Mouse (Mus musculus): ENCODE measurements around the gene Mapkapk3. TPM values are rescaled to one million over a fixed set of nuclear protein-coding genes. Genes with fewer than 3 reads are reported as not detected.

Mapkapk3 gene
- total and polyA plus RNA-seq, 3 experiments, result 29.9 to 39.8 (median 30.1) TPM

DNA sequence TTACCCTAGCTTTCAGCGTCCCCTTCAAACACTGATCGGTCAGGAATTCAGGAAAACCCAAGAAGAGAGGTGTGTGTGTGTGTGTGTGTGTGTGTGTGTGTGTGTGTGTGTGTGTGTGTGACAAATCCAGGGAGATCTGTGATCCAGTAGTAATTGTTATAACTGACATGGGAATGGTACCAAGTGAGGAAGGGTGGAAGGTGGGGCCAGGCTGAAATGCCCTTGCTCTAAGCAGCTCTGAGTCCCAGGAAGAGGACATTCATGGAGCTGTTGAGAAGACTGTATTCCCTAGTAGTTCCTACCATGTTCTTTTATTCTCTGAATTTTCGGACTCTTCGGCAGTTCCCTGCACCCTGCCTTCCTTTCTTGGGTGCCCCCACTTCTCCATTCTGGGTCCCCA, 8.0 kb upstream of the Mapkapk3 start:
- H3K79me2 ChIP-seq (replicated peaks; ENCODE audit: control insufficient read depth, extremely low read depth, insufficient read depth, poor library complexity, severe bottlenecking), result peaks cover 5% of the 10 kb centered on the region
- H3K27ac ChIP-seq (ENCODE audit: insufficient read depth, low read depth), result no peak overlapping the region
- in situ Hi-C loops (cut with MboI; ENCODE audit: low pct_ligation_motif_present, low pct_unique_long_range_greater_than_20kb, low sequenced_read_pairs), result loop anchor here (5.0 to 25.0 kb wide), 3 partner anchors 40 to 635 kb away; partner anchors contain the start of genes Grm2 and Hemk1
- H3K4me3 ChIP-seq (replicated peaks in 1 of 3; ENCODE audit: low read depth in 2 of 3, low read length in 2 of 3, poor library complexity in 1 of 3), result peak overlapping the region; percentile 63 to 93 (median 73)
- H3K9ac ChIP-seq (ENCODE audit: insufficient read depth, low read depth), result peak overlapping the region; percentile 94
- TF ChIP-seq NELFE (IDR thresholded peaks at IDR 0.05; ENCODE audit: low read depth, low read length) (no peak), ZKSCAN1 (IDR thresholded peaks at IDR 0.05; ENCODE audit: borderline replicate concordance, low read depth, low read length) (no peak), NRF1 (IDR thresholded peaks at IDR 0.05; ENCODE audit: low read depth, low read length) (no peak), MAFK (IDR thresholded peaks at IDR 0.05; ENCODE audit: insufficient replicate concordance, low read length) (no peak), IRF4 (IDR thresholded peaks at IDR 0.05; ENCODE audit: low read depth, low read length) (no peak), SMC3 (IDR thresholded peaks at IDR 0.05; ENCODE audit: low read depth, low read length) (no peak), CHD1 (IDR thresholded peaks at IDR 0.05; ENCODE audit: low read depth, low read length) (no peak), BHLHE40 (IDR thresholded peaks at IDR 0.05; ENCODE audit: low read depth, low read length) (no peak), JUND (conservative IDR thresholded peaks at IDR 0.05; ENCODE audit: low read depth, low read length) (no peak), ZMIZ1 (IDR thresholded peaks at IDR 0.05; ENCODE audit: low read depth, low read length) (no peak), E2F4 (IDR thresholded peaks at IDR 0.05; ENCODE audit: insufficient replicate concordance, low read depth, low read length) (no peak), TBP (conservative IDR thresholded peaks at IDR 0.05; ENCODE audit: low read depth, low read length) (no peak), CTCF (conservative IDR thresholded peaks at IDR 0.05 in 1 of 2, IDR thresholded peaks at IDR 0.05 in 1 of 2; ENCODE audit: low read depth in 2 of 2, low read length in 2 of 2) (no peak), KAT2A (IDR thresholded peaks at IDR 0.05; ENCODE audit: insufficient replicate concordance, low read length) (no peak)
- H3K4me2 ChIP-seq (ENCODE audit: insufficient read depth, low read depth, poor library complexity, severe bottlenecking), result peak overlapping the region; percentile 94
- peaks cover 4% of the 10 kb centered on the region for H3K27me3 ChIP-seq (replicated peaks)
- H3K9me3 ChIP-seq (replicated peaks; ENCODE audit: low read length), result no peaks in the 10 kb centered on the region
- no peak for DNase-seq (ENCODE audit: extremely low read depth)
- dilution Hi-C loops (cut with MboI; ENCODE audit: extremely low pct_ligation_motif_present, extremely low pct_unique_long_range_greater_than_20kb, low sequenced_read_pairs), result no loop called here
- peaks cover 25 to 28% of the 10 kb centered on the region in 2 experiments for H3K4me1 ChIP-seq (ENCODE audit: control insufficient read depth in 1 of 2, insufficient read depth in 2 of 2)
- H3K36me3 ChIP-seq (replicated peaks in 1 of 2; ENCODE audit: control insufficient read depth in 1 of 2, insufficient read depth in 1 of 2, low read length in 1 of 2), result peaks cover 16 to 25% of the 10 kb centered on the region in 2 experiments

DNA sequence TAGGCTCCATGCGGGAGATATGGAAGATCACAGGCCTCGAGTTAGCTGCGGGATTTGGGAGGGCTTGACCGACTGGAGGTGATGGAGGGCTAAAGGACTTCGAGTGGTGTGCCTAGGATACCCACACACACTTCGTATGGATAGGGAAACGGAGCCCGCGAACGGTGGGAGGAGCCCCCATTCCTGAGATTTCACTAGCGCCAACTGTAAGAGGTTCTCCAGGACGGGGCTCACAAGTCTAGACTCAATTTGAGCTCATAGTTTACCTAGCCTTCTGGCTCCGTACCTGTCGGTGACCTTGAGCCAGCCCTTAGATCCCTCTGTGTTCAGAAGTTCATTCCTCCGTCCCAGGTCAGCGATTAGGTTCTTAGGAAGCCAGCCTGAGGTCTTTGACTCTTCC, 7.4 kb upstream of the Mapkapk3 start:
- H3K9me3 ChIP-seq (replicated peaks; ENCODE audit: low read length), result no peaks in the 10 kb centered on the region
- no peak overlapping the region; the same call in 1 of the 2 replicates for H3K27ac ChIP-seq (ENCODE audit: insufficient read depth, low read depth)
- no peak for TF ChIP-seq MAFK (IDR thresholded peaks at IDR 0.05; ENCODE audit: insufficient replicate concordance, low read length)
- no peak for TF ChIP-seq EP300 (IDR thresholded peaks at IDR 0.05; ENCODE audit: low read length)
- no peak for TF ChIP-seq USF2 (conservative IDR thresholded peaks at IDR 0.05; ENCODE audit: low read depth, low read length)
- no peak for TF ChIP-seq CTCF (conservative IDR thresholded peaks at IDR 0.05 in 1 of 2, IDR thresholded peaks at IDR 0.05 in 1 of 2; ENCODE audit: low read depth in 2 of 2, low read length in 2 of 2)
- TF ChIP-seq PAX5 (IDR thresholded peaks at IDR 0.05; ENCODE audit: low read length), result no peak
- no peak for TF ChIP-seq POLR2AphosphoS2 (IDR thresholded peaks at IDR 0.05; ENCODE audit: low read depth, low read length)
- no peak for TF ChIP-seq ZMIZ1 (IDR thresholded peaks at IDR 0.05; ENCODE audit: low read depth, low read length)
- no peak for TF ChIP-seq JUND (conservative IDR thresholded peaks at IDR 0.05; ENCODE audit: low read depth, low read length)
- TF ChIP-seq TBP (conservative IDR thresholded peaks at IDR 0.05; ENCODE audit: low read depth, low read length), result no peak
- no peak for TF ChIP-seq NELFE (IDR thresholded peaks at IDR 0.05; ENCODE audit: low read depth, low read length)
- TF ChIP-seq ZC3H11A (IDR thresholded peaks at IDR 0.05; ENCODE audit: low read depth, low read length), result no peak
- TF ChIP-seq GABPA (IDR thresholded peaks at IDR 0.05; ENCODE audit: insufficient replicate concordance, low read depth, low read length), result no peak
- TF ChIP-seq POLR2A (IDR thresholded peaks at IDR 0.05; ENCODE audit: low read depth, low read length), result no peak
- TF ChIP-seq ETS1 (conservative IDR thresholded peaks at IDR 0.05; ENCODE audit: low read depth, low read length), result no peak
- TF ChIP-seq CHD1 (IDR thresholded peaks at IDR 0.05; ENCODE audit: low read depth, low read length), result no peak
- TF ChIP-seq IRF4 (IDR thresholded peaks at IDR 0.05; ENCODE audit: low read depth, low read length), result no peak
- TF ChIP-seq ZNF384 (IDR thresholded peaks at IDR 0.05; ENCODE audit: low read depth, low read length), result no peak
- TF ChIP-seq KAT2A (IDR thresholded peaks at IDR 0.05; ENCODE audit: insufficient replicate concordance, low read length), result no peak
- no peak for TF ChIP-seq MXI1 (IDR thresholded peaks at IDR 0.05; ENCODE audit: low read depth, low read length)
- TF ChIP-seq RCOR1 (conservative IDR thresholded peaks at IDR 0.05; ENCODE audit: low read depth, low read length), result no peak
- H3K4me3 ChIP-seq (replicated peaks in 1 of 3; ENCODE audit: low read depth in 2 of 3, low read length in 2 of 3, poor library complexity in 1 of 3), result peak overlapping the region; percentile 63 to 93 (median 73)
- H3K4me2 ChIP-seq (ENCODE audit: insufficient read depth, low read depth, poor library complexity, severe bottlenecking), result peak overlapping the region; percentile 94
- H3K27me3 ChIP-seq (replicated peaks), result peaks cover 6% of the 10 kb centered on the region
- in situ Hi-C loops (cut with MboI; ENCODE audit: low pct_ligation_motif_present, low pct_unique_long_range_greater_than_20kb, low sequenced_read_pairs), result loop anchor here (5.0 to 25.0 kb wide), 3 partner anchors 40 to 635 kb away; partner anchors contain the start of genes Grm2 and Hemk1
- H3K79me2 ChIP-seq (replicated peaks; ENCODE audit: control insufficient read depth, extremely low read depth, insufficient read depth, poor library complexity, severe bottlenecking), result peaks cover 5% of the 10 kb centered on the region
- peak overlapping the region; percentile 94 for H3K9ac ChIP-seq (ENCODE audit: insufficient read depth, low read depth)
- peaks cover 14 to 23% of the 10 kb centered on the region in 2 experiments for H3K36me3 ChIP-seq (replicated peaks in 1 of 2; ENCODE audit: control insufficient read depth in 1 of 2, insufficient read depth in 1 of 2, low read length in 1 of 2)
- DNase-seq (ENCODE audit: extremely low read depth), result no peak
- dilution Hi-C loops (cut with MboI; ENCODE audit: extremely low pct_ligation_motif_present, extremely low pct_unique_long_range_greater_than_20kb, low sequenced_read_pairs), result no loop called here
- peaks cover 24% of the 10 kb centered on the region in 2 experiments for H3K4me1 ChIP-seq (ENCODE audit: control insufficient read depth in 1 of 2, insufficient read depth in 2 of 2)
